ENCODE assay signal across 14 mouse cellular contexts in the genomic region with DNA sequence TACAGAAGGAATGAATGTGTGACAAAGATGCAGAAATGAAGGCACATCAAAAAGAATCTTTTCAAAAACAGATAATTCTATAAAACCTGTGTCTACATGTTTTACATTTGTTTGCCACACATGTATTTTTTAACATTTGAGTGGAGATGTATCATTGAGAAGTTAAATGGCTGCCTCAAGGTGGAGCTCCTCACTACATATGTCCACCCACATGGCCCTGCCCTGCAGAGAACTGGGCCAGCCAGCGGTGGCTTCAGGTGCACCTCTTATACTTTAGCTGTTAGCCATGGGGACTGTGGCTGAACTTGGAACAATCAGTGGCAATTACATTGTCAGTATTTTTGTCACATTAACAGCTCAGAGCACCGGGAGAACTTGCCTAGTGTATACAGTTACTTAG.
"Had no signal": no experiment of that assay in that cellular context is flagged by ENCODE, and none has a peak within 500 bp of the region (broad histone marks: within the 10 kb centered on the region; RNA-seq: fewer than 3 reads in every experiment).

No protein-coding gene starts in this region.

- H3K4me1 ChIP-seq: limb, embryonic 13.5 days; midbrain, embryonic 10.5 days; neural tube, embryonic 13.5 days had no signal

- H3K27ac ChIP-seq: limb, embryonic 13.5 days; liver, embryonic 14.5 days; midbrain, embryonic 10.5 days; neural tube, embryonic 13.5 days had no signal

- DNase-seq: kidney, adult 9 months; kidney, postnatal 14 days; layer of hippocampus, postnatal 36 days; left cerebral cortex, postnatal 4 days; lung, adult 18-20 months; lung, postnatal 4 days; midbrain, embryonic 14.5 days; right cerebral cortex, postnatal 25 days; thymus, postnatal 4 days had no signal

- H3K9ac ChIP-seq: limb, embryonic 13.5 days; liver, embryonic 14.5 days; neural tube, embryonic 13.5 days had no signal

- H3K4me2 ChIP-seq: limb, embryonic 13.5 days; neural tube, embryonic 13.5 days had no signal

- H3K27me3 ChIP-seq: limb, embryonic 13.5 days; neural tube, embryonic 13.5 days had no signal

- H3K9me3 ChIP-seq: limb, embryonic 13.5 days; midbrain, embryonic 10.5 days; neural tube, embryonic 13.5 days had no signal

- H3K4me3 ChIP-seq: limb, embryonic 13.5 days; midbrain, embryonic 10.5 days; neural tube, embryonic 13.5 days had no signal

- ATAC-seq: lung, postnatal 0 days had no signal
